Mouse (Mus musculus) E14TG2a.4 (cell line): ENCODE measurements around the gene Hexim2.

ENCODE experiments used
- CTCF ChIP-seq: conservative IDR thresholded peaks from 2 replicates; pipeline ENCODE4 v1.5.1; 2014; ENCODE audit warnings: low read length
- NANOG ChIP-seq: IDR thresholded peaks from 2 replicates; pipeline ENCODE4 v1.6.1; 2014; ENCODE audit warnings: borderline replicate concordance, low read length, mixed read lengths
- POU5F1 ChIP-seq: IDR thresholded peaks from 2 replicates; pipeline ENCODE4 v1.6.1; 2014; ENCODE audit warnings: low read length, borderline replicate concordance

GRCm38 (mm10) chr11:103111881-103112551, 20.2 kb upstream of the Hexim2 start:
- no peak for TF ChIP-seq CTCF
- no peak for TF ChIP-seq NANOG
- no peak for TF ChIP-seq POU5F1
